Mouse (Mus musculus): ENCODE results near the gene Pex7.
A peak's percentile ranks its signal among the peaks of the same experiment; 100 is the strongest.

DNA sequence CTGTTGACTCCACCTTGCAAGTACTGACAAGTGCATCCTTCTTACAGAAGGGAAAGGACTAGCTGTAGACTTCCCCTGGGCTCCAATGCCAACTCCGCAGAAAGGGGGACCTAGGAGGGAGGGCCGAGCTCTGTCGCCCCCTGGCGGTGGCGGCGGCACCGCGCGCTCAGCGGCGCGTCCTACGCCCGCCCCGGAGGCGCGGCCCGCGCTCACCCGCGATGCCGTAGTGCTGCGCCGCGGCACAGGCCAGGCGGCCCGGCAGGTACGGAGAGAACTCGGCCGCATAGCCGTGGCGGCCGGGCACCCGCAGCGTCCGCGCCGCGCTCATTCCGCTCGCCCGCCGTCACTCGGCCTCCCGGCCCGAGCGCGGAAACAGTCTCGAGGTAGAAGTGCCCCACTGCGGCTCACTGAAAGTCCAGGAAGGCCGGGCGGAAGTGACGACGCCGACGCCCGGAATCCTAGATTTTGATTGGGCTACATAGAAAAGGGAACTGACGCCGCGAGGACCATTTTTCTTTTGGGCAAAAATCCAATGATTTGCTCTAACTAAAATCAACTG is at the start of gene Pex7:
- TF ChIP-seq CTCF (IDR thresholded peaks at IDR 0.05; ENCODE audit: low read depth, low read length) (peak; percentile 90), GATA2 (IDR thresholded peaks at IDR 0.05; ENCODE audit: borderline replicate concordance, low read depth, low read length) (no peak)
